Mouse (Mus musculus): ENCODE data around the gene Ntf5. TPM values are rescaled to one million over a fixed set of nuclear protein-coding genes. Genes with fewer than 3 reads are reported as not detected.
A peak's percentile ranks its signal among the peaks of the same experiment; 100 is the strongest.

Ntf5 gene
- polyA plus RNA-seq, 1 experiment from 2014 or later = 0.57 TPM

- no peaks in the 10 kb centered on the region for H3K9me3 ChIP-seq
- 60% methylated on average over 6 of the region's 6 CpGs for WGBS
- H3K4me2 ChIP-seq (replicated peaks) = no peak within 1 kb of the TSS
- H3K4me1 ChIP-seq = 0 out of 2 replicates have a peak, but pooled peaks cover under 1% of the 10 kb centered on the region
- H3K36me3 ChIP-seq = peaks cover 50% of the 10 kb centered on the region
- H3K4me3 ChIP-seq = no peak within 1 kb of the TSS
- H3K9ac ChIP-seq = no peak within 1 kb of the TSS
- ATAC-seq (ENCODE audit: low FRiP score, low read depth) = no peak
- H3K27me3 ChIP-seq (replicated peaks) = peaks cover 58% of the 10 kb centered on the region
- no peak within 1 kb of the TSS for H3K27ac ChIP-seq
Observed at GRCm38 (mm10) chr7:45420615-45420919, 7.1 kb downstream of the Ntf5 start, which contains the start of gene Lhb. Gene Lhb (plus strand): TSS chr7:45420820.

- Histone ChIP-seq H3K36me3 (peaks cover 52% of the 10 kb centered on the region), H3K27me3 (replicated peaks) (peaks cover 52% of the 10 kb centered on the region)
- 89% methylated on average over 14 of the region's 14 CpGs for WGBS
Observed at GRCm38 (mm10) chr7:45421194-45421593, 7.7 kb downstream of the Ntf5 start.

GRCm38 (mm10) chr7:45426556-45426955, 13.1 kb downstream of the Ntf5 start:
- H3K36me3 ChIP-seq = peaks cover 90% of the 10 kb centered on the region
- no peak overlapping the region for H3K4me2 ChIP-seq (replicated peaks)
- no peaks in the 10 kb centered on the region for H3K9me3 ChIP-seq
- H3K9ac ChIP-seq = no peak overlapping the region
- H3K27me3 ChIP-seq (replicated peaks) = peaks cover under 1% of the 10 kb centered on the region; the same call in 1 of the 2 replicates
- H3K27ac ChIP-seq = no peak overlapping the region
- no peak overlapping the region for H3K4me3 ChIP-seq
- no peak for ATAC-seq (ENCODE audit: low FRiP score, low read depth)
- whole genome bisulfite sequencing = 94% methylated on average over 8 of the region's 8 CpGs
- no peaks in the 10 kb centered on the region for H3K4me1 ChIP-seq

More at GRCm38 (mm10) chr7:45421194-45421593, 7.7 kb downstream of the Ntf5 start:
- no peak for ATAC-seq (ENCODE audit: low FRiP score, low read depth)
- Histone ChIP-seq H3K27ac (no peak overlapping the region), H3K9ac (no peak overlapping the region), H3K4me2 (replicated peaks) (no peak overlapping the region), H3K4me3 (no peak overlapping the region), H3K9me3 (no peaks in the 10 kb centered on the region), H3K4me1 (no peaks in the 10 kb centered on the region)

GRCm38 (mm10) chr7:45433835-45434202, 20.3 kb downstream of the Ntf5 start:
- Histone ChIP-seq H3K4me2 (replicated peaks) (peak overlapping the region; percentile 83), H3K27me3 (replicated peaks) (no peaks in the 10 kb centered on the region), H3K36me3 (peaks cover 33% of the 10 kb centered on the region), H3K4me3 (peak overlapping the region; percentile 85), H3K4me1 (peaks cover 43% of the 10 kb centered on the region), H3K27ac (peak overlapping the region; percentile 60; the same call in 1 of the 2 replicates), H3K9ac (peak overlapping the region; percentile 76), H3K9me3 (no peaks in the 10 kb centered on the region)
- 2% methylated on average over 7 of the region's 7 CpGs for WGBS
- no peak for ATAC-seq (ENCODE audit: low FRiP score, low read depth)

- ATAC-seq (ENCODE audit: low FRiP score, low read depth) = peak; percentile 97
- Histone ChIP-seq H3K9me3 (no peaks in the 10 kb centered on the region), H3K36me3 (peaks cover 27% of the 10 kb centered on the region), H3K27ac (peak within 1 kb of the TSS; percentile 60), H3K4me2 (replicated peaks) (peak within 1 kb of the TSS; percentile 83), H3K4me1 (peaks cover 43% of the 10 kb centered on the region), H3K9ac (peak within 1 kb of the TSS; percentile 76), H3K27me3 (replicated peaks) (no peaks in the 10 kb centered on the region), H3K4me3 (peak within 1 kb of the TSS; percentile 85)
- under 1% methylated on average over 45 of the region's 45 CpGs for WGBS
Observed at GRCm38 (mm10) chr7:45434203-45435015, 20.9 kb downstream of the Ntf5 start, which contains the start of gene Gys1. Gene Gys1 (plus strand): TSS chr7:45434844.

- H3K4me2 ChIP-seq (replicated peaks) = peak overlapping the region; percentile 83
- WGBS = 3% methylated on average over 16 of the region's 16 CpGs
- H3K27ac ChIP-seq = no peak overlapping the region
- H3K27me3 ChIP-seq (replicated peaks) = no peaks in the 10 kb centered on the region
- H3K9ac ChIP-seq = peak overlapping the region; percentile 53
- H3K9me3 ChIP-seq = no peaks in the 10 kb centered on the region
- ATAC-seq (ENCODE audit: low FRiP score, low read depth) = peak; percentile 7; the same call in 1 of the 2 replicates
- H3K4me3 ChIP-seq = peak overlapping the region; percentile 85
- H3K4me1 ChIP-seq = peaks cover 43% of the 10 kb centered on the region
- H3K36me3 ChIP-seq = peaks cover 27% of the 10 kb centered on the region
Observed at GRCm38 (mm10) chr7:45435038-45435437, 21.5 kb downstream of the Ntf5 start.

GRCm38 (mm10) chr7:45436444-45436843, 22.9 kb downstream of the Ntf5 start:
- ATAC-seq (ENCODE audit: low FRiP score, low read depth) = no peak
- H3K27me3 ChIP-seq (replicated peaks) = no peaks in the 10 kb centered on the region
- no peak overlapping the region for H3K4me3 ChIP-seq
- H3K9ac ChIP-seq = peak overlapping the region; percentile 5; the same call in 1 of the 2 replicates
- peaks cover 43% of the 10 kb centered on the region for H3K4me1 ChIP-seq
- no peaks in the 10 kb centered on the region for H3K9me3 ChIP-seq
- WGBS = 94% methylated on average over 5 of the region's 5 CpGs
- peaks cover 27% of the 10 kb centered on the region for H3K36me3 ChIP-seq
- 0 out of 2 replicates have a peak overlapping the region, but pooled peaks have one; percentile 7 for H3K4me2 ChIP-seq (replicated peaks)
- H3K27ac ChIP-seq = no peak overlapping the region

- ATAC-seq (ENCODE audit: low FRiP score, low read depth) = no peak
- Histone ChIP-seq H3K4me3 (no peak overlapping the region), H3K4me1 (peaks cover 43% of the 10 kb centered on the region), H3K4me2 (replicated peaks) (peak overlapping the region; percentile 14; the same call in 1 of the 2 replicates), H3K27me3 (replicated peaks) (no peaks in the 10 kb centered on the region), H3K27ac (no peak overlapping the region), H3K36me3 (peaks cover 25% of the 10 kb centered on the region), H3K9me3 (no peaks in the 10 kb centered on the region), H3K9ac (no peak overlapping the region)
- WGBS = 22% methylated on average over 6 of the region's 6 CpGs
Observed at GRCm38 (mm10) chr7:45437046-45437445, 23.6 kb downstream of the Ntf5 start.

- Histone ChIP-seq H3K27ac (no peak within 1 kb of the TSS), H3K27me3 (replicated peaks) (no peaks in the 10 kb centered on the region), H3K36me3 (peaks cover 23% of the 10 kb centered on the region), H3K9ac (no peak within 1 kb of the TSS), H3K4me1 (peaks cover 42% of the 10 kb centered on the region), H3K4me3 (no peak within 1 kb of the TSS), H3K9me3 (no peaks in the 10 kb centered on the region), H3K4me2 (replicated peaks) (peak within 1 kb of the TSS; percentile 14)
- 17% methylated on average over 19 of the region's 19 CpGs for WGBS
- ATAC-seq (ENCODE audit: low FRiP score, low read depth) = no peak
Observed at GRCm38 (mm10) chr7:45437521-45438276, 24.2 kb downstream of the Ntf5 start, which contains the start of gene Ruvbl2. Gene Ruvbl2 (minus strand): TSS chr7:45438096.

GRCm38 (mm10) chr7:45443526-45444420, 30.3 kb downstream of the Ntf5 start:
- ATAC-seq (ENCODE audit: low FRiP score, low read depth) = no peak
- 89% methylated on average over 22 of the region's 22 CpGs for WGBS

GRCm38 (mm10) chr7:45446589-45446988, 33.1 kb downstream of the Ntf5 start:
- no peaks in the 10 kb centered on the region for H3K9me3 ChIP-seq
- peaks cover 51% of the 10 kb centered on the region for H3K36me3 ChIP-seq
- H3K27me3 ChIP-seq (replicated peaks) = no peaks in the 10 kb centered on the region
- H3K4me3 ChIP-seq = no peak overlapping the region
- no peak overlapping the region for H3K27ac ChIP-seq
- no peak for ATAC-seq (ENCODE audit: low FRiP score, low read depth)
- H3K4me2 ChIP-seq (replicated peaks) = no peak overlapping the region
- no peak overlapping the region for H3K9ac ChIP-seq
- H3K4me1 ChIP-seq = no peaks in the 10 kb centered on the region

More at GRCm38 (mm10) chr7:45443526-45444420, 30.3 kb downstream of the Ntf5 start:
- Histone ChIP-seq H3K9ac (no peak overlapping the region), H3K4me1 (no peaks in the 10 kb centered on the region), H3K27me3 (replicated peaks) (no peaks in the 10 kb centered on the region), H3K4me3 (no peak overlapping the region), H3K4me2 (replicated peaks) (no peak overlapping the region), H3K36me3 (peaks cover 63% of the 10 kb centered on the region), H3K9me3 (no peaks in the 10 kb centered on the region), H3K27ac (no peak overlapping the region)
